Mouse (Mus musculus) small intestine, adult 2 months (tissue): ENCODE measurements around the gene Vmn1r54. TPM values are rescaled to one million over a fixed set of nuclear protein-coding genes. Genes with fewer than 3 reads are reported as not detected.

ENCODE experiments used
- H3K27ac ChIP-seq: fragments of 200-500 bp; 2 replicates; pipeline ENCODE4 v1.5.1; 2012; ENCODE audit warnings: low read depth, low read length, control low read depth, inconsistent platforms; ENCODE audit not compliant: insufficient read depth
- H3K27me3 ChIP-seq: fragments of 200-500 bp; 2 replicates; pipeline ENCODE4 v1.6.1; 2012; ENCODE audit warnings: mild to moderate bottlenecking, moderate library complexity, low read length, inconsistent platforms; ENCODE audit not compliant: control insufficient read depth, insufficient read depth
- H3K36me3 ChIP-seq: fragments of 200-500 bp; 2 replicates; pipeline ENCODE4 v1.6.1; 2012; ENCODE audit warnings: mild to moderate bottlenecking, low read length, control low read depth, inconsistent platforms; ENCODE audit not compliant: control insufficient read depth, insufficient read depth
- H3K4me1 ChIP-seq: fragments of 200-500 bp; 2 replicates; pipeline ENCODE4 v1.6.1; 2012; ENCODE audit warnings: low read length, inconsistent platforms, mixed read lengths; ENCODE audit not compliant: control insufficient read depth, insufficient read depth, insufficient read length
- H3K4me3 ChIP-seq: fragments of 200-500 bp; 2 replicates; pipeline ENCODE4 v1.5.1; 2012; ENCODE audit warnings: low read depth, mild to moderate bottlenecking, control low read depth, inconsistent platforms, low read length, moderate library complexity
- CTCF ChIP-seq: fragments of 200-500 bp; IDR thresholded peaks from 2 replicates; pipeline ENCODE4 v1.5.1; 2012; ENCODE audit warnings: low read depth, mild to moderate bottlenecking, control low read depth, inconsistent platforms, low read length, moderate library complexity, mixed read lengths; ENCODE audit not compliant: insufficient replicate concordance, insufficient read length; ENCODE audit errors: extremely low read depth
- POLR2A ChIP-seq: fragments of 200-500 bp; IDR thresholded peaks from 2 replicates; pipeline ENCODE4 v1.6.1; 2012; ENCODE audit warnings: low read depth, mild to moderate bottlenecking, control low read depth, inconsistent platforms, low read length, moderate library complexity
- WGBS: fragments of 180-500 bp; shearing (Covaris S2); methylation state at CpG from one replicate; pipeline ENCODE4 v1.1.7; 2018; 5-methylcytosine and 5-hydroxymethylcytosine counted together
- polyA plus RNA-seq: library from polyadenylated mRNA; depleted of rRNA; stranded (reverse); fragments of >200 nt; gene quantifications from 2 replicates; pipeline ENCODE4 v1.2.3, GENCODE M21; 2012

Gene Vmn1r54
- polyA plus RNA-seq, 1 experiment = not detected

DNA sequence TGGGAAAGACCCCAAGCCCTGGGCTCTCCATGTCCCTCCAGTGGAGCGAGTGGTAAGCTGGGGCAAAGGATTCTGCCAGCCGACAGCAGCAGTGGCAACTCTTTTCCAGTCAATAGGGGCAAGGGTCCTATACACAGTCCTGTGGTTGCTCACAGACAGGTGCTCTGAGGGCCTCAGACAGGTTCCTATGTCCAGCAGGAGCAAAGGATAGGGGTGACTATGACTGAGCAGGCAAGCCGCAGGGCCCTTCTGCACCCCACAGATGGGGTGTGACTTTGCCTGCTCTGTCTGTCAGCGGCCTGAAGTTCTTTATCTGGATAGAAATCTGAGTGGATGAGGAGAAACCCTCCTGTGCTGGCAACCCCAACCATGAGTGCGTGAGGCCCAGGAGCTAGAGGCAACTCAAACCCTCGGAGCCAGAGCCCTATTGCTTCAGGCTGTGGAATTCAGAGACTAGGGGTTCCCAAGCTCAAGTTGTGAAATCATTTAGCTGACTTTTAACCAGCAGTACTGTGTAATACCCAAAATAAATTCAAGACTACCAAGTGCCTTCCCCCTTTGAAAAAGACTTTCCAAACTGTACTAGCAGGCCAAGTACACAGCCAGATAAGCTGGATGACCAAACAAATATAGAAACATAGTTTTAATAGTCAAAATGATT lies 60.3 kb downstream of the Vmn1r54 start:
- H3K4me1 ChIP-seq = no peaks in the 10 kb centered on the region
- 75% methylated on average over 6 of the region's 6 CpGs for WGBS
- no peak overlapping the region for H3K4me3 ChIP-seq
- H3K27me3 ChIP-seq = no peaks in the 10 kb centered on the region
- no peak for TF ChIP-seq POLR2A
- no peak for TF ChIP-seq CTCF
- no peaks in the 10 kb centered on the region for H3K36me3 ChIP-seq
- H3K27ac ChIP-seq = no peak overlapping the region

DNA sequence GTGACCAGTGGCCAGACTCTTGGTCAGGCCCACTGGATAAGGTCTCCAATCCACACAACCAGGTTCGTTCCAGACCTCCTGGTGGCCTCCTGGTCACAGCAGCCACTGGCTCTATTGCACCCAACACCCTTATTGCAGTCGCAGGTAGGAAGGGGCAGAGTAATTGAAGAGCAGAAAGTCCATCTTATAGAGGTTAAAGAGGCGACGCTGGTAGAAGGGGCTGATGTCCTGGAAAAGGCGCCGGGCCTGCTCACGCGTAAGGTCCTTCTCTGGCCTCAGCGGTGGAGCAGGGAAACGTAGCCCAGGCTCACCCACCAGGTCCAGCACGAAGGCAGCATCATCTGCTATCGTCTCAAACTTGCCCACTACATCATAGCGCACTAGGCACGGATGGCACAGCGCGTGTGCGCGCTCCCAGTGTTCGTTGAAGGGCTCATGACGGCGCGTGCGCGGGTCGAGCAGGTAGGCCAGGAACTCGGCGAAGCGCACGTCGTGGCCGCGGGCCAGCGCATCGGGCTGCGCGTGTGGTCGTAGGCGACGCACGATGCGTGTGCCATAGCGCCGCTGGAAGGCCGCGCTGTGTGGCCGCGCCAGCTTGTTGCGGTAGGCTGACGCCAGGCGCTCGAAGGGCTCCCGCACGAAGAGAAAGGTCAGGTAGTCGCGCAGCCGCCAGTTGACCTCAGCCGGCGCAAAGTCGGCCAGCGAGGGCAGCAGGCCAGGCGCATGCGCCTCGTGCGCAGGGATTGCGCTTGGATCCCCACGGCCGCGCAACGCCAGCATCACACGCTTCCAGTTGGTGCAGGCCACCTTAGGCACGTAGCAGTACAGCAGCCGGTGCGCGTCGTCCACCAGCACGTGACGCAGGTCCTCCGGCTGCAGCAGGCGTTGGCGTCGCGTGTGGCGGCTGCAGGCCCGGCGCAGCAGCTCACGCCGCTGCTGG lies 63.0 kb downstream of the Vmn1r54 start:
- H3K27me3 ChIP-seq = no peaks in the 10 kb centered on the region
- no peak overlapping the region for H3K27ac ChIP-seq
- no peaks in the 10 kb centered on the region for H3K36me3 ChIP-seq
- TF ChIP-seq POLR2A (no peak), CTCF (no peak)
- 83% methylated on average over 87 of the region's 87 CpGs for WGBS
- no peak overlapping the region for H3K4me3 ChIP-seq
- H3K4me1 ChIP-seq = no peaks in the 10 kb centered on the region

DNA sequence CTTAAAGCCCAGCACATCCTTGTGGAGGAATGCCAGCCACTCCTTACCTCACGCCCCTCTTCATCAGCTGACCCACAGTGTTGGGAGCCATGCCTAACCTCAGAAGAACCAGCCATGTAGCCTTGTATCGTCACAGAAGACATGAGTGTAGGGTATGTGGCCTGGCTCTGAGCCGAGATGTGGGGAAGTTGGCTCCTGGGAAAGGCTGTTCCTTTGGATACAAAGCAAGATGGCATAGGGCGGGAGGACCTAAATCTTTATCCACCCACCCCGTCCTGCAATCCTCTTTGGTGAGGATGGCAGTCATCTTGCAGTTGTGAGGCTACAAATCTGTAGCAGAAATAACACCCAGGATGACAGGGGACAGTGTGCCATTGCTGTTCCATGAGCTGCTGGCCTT lies 69.9 kb downstream of the Vmn1r54 start:
- no peak overlapping the region for H3K4me3 ChIP-seq
- TF ChIP-seq CTCF = no peak
- no peak for TF ChIP-seq POLR2A
- H3K27ac ChIP-seq = no peak overlapping the region
- 77% methylated on average over 5 of the region's 5 CpGs for WGBS
- no peaks in the 10 kb centered on the region for H3K4me1 ChIP-seq
- no peaks in the 10 kb centered on the region for H3K36me3 ChIP-seq
- no peaks in the 10 kb centered on the region for H3K27me3 ChIP-seq

DNA sequence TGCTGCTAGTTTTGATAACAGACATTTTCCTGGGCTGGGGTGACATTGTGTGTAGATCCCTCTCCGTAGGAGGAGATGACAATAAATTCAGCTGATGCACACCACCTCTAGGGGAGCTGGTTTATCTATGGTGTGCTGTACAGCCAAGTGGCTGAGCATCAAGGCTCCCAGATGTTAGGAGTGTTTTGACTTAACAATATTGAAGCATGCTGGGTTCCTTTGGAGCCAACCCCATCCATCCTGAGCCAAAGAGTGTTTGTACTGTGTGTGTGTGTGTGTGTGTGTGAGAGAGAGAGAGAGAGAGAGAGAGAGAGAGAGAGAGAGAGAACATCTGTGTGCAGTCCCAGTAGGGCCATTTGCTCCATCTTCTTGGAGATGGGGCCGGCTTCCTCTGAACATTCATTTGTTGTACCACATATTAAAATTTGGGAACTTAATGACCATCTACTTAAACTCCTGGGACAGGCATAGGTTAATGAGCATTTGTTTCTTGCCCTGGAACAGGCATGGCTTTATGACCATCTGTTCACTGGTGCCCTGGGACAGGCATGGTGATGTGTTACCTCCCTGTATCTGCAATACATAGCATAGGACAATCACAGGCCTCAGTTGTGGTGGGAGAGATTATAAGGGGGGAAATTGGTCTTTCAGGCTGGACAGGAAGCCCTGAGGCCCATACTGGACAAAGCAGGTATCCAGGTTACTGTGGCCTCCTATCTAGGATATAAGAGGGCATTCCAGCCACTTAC lies 71.6 kb downstream of the Vmn1r54 start:
- Histone ChIP-seq H3K4me3 (no peak overlapping the region), H3K36me3 (no peaks in the 10 kb centered on the region), H3K27me3 (no peaks in the 10 kb centered on the region), H3K27ac (no peak overlapping the region), H3K4me1 (no peaks in the 10 kb centered on the region; the same call in 1 of the 2 replicates)
- TF ChIP-seq CTCF = no peak
- TF ChIP-seq POLR2A = no peak
- 68% methylated on average over 2 of the region's 2 CpGs for WGBS

DNA sequence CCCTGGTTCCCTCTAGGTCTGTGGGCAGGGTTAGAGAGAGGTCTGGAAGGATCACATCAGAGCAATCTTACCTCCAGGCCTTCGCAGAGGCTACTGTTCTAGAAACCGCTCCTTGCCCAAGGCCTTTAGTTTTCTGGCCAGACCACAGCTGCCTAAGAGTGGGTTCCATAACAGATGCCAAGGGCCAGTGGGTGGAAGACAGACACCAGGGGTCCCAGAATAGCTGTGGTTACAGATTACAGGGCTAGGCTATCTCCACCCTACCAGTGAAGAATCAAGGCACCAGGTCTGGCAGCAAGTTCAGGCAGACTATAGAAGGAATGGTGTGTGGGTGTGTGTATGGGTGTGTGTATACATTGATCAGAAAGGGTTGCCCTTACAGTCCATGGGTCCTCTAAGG lies 72.9 kb downstream of the Vmn1r54 start:
- 96% methylated on average over 2 of the region's 2 CpGs for WGBS
- Histone ChIP-seq H3K27me3 (no peaks in the 10 kb centered on the region), H3K27ac (no peak overlapping the region), H3K4me1 (no peaks in the 10 kb centered on the region; the same call in 1 of the 2 replicates), H3K4me3 (no peak overlapping the region), H3K36me3 (no peaks in the 10 kb centered on the region)
- TF ChIP-seq CTCF (no peak), POLR2A (no peak)

DNA sequence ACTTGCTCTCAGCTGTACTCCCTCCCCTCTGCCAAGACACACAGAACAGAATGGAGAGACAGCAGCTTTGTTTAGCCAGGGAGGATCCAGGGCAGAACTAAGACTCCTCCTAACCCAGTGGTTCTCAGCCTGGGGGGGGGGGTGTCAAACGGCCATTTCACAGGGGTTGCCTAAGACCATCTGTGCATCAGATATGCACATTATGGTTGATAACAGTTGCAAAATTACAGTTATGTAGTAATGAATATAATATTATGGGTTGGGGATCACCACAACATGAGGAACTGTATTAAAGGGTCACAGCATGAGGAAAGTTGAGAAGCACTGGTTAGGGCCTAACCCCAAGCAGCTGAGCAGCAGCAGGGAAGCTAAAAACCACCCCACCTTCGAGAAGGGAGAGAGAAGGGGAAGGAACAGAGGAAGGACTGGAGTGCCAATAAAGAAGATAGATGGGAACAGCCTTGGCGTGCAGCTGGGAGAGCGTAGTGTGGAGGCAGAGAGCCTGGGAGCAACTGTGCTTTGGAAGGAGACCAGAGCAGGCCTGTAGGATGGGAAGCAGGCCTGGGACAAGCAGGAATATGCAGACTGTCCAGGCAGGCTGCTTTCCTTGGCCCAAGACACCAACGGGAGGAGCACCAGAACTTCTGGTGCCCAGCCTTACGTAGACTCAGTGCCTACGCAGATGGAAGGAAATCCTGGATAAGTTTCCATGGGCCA lies 73.5 kb downstream of the Vmn1r54 start:
- H3K4me3 ChIP-seq = no peak overlapping the region
- no peak overlapping the region for H3K27ac ChIP-seq
- no peaks in the 10 kb centered on the region; the same call in 1 of the 2 replicates for H3K4me1 ChIP-seq
- H3K36me3 ChIP-seq = no peaks in the 10 kb centered on the region
- no peaks in the 10 kb centered on the region for H3K27me3 ChIP-seq
- TF ChIP-seq POLR2A (no peak), CTCF (no peak)
- WGBS = 63% methylated on average over 7 of the region's 7 CpGs
